Mouse (Mus musculus): Measurements from ENCODE around the gene Ccdc151. TPM values are rescaled to one million over a fixed set of nuclear protein-coding genes. Genes with fewer than 3 reads are reported as not detected.

Gene Ccdc151
- total RNA-seq (2023), result not detected in 4 replicates

DNA sequence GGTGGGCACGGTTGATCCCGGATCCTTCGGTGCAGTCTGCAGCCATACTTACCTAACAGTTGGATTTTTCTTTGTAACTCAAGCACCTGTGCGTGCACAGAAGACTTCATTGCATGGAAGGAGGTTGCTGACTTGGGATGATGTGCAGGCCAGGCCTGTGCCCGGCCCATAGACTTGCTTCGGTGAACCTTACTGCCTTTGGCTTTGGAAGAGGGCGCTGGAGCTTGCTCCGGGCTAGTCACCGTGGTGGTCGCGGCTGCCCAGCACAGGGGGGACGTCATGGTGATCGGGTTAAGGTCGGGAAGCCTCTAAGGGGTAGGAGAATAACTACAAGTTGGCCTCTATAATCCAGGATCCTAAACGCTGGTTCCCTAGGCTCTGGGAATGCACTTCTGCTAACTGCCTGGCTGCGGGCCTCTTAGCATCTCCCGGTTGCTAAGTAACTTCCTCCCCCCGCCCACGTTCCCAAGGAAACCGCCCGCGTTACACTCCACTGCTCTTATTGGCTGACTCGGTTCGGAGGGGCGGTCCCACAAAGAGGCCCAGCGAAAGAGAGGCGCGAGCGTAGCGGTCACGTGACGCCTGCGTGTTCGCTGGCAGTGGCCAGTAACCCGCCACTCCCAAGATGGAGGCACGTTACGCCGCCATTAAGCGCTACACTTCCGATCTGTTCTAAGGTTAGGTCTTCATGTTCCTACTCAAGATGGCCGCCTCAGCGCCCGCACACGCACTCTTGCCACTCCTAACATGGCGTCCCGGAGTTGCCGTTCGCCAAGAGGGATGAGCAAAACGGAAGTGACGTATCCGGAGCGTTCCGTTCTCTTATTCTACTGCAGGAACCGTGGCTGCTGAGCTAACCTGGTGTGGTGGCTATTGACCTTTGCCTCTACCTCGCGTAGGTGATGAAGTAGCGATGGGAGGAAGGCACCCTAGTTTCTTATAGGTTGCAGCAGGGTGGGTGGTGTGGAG is at the start of gene Ccdc151, which contains the start of gene Prkcsh:
Ccdc151 (minus strand) TSS at position 441 of the 969 bp plus-strand sequence.
Prkcsh (plus strand) TSS at position 613 of the 969 bp plus-strand sequence.

DNA sequence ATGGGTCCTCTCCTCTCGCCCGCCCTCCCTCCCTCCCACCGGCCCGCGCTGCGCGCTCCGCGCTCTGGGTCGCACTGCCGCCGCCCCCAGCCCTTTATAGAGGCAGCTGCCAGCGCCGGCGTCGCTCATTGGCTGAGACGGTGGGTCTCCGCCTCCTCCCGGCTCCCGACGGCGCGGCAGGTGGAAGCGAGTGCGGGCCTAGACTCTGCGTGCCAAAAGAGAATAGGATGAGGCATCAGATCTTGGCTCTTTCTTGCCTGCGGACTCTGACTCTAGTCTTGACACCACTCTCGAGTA is 49.5 kb upstream of the Ccdc151 start, which contains the start of gene Elavl3:
Elavl3 (minus strand) TSS at position 66 of the 297 bp plus-strand sequence.

DNA sequence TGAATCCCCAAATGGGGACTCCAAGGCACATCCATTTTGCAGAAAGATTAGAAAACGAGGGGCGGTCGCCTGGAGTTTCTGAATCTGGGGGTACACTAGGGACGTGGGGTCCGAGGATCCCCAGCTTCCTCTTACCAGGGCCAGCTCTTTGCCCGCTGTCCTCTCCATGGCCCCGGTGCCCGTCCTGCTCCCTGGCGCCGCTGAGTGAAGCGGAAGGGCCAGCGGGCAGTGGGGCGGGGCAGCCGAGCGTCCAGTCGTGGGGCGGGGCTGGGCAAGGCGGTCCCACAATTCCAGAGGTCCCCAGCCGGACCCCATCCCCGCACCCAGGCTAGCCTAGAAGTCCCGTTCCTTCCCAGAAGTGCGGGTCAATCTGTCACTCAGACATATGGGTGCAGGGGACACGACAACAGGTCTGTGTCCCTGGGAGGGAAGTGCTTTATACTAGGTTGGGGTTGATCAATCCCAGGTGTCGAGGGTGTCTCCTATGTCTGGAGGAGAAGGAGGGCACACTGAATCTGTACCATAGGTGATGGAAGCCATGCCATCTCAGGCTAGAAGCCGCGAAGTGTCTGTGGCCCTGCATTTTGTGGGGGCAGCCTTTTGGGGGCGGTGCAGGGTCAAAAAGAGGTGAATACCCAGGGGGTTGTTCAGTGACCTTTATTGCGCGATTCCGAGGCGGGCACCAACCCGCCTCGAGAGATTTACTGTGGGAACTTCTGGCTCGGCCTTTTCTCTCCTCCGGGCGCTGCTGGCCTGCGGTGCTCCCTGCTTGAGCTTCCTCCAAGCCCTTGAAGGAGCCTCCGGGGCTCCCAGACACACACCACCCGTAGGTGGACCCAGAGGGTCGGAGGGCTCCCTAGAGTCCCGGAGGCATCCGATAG is 13.0 kb downstream of the Ccdc151 start, which contains the start of gene Rgl3:
Rgl3 (minus strand) TSS at position 217 of the 881 bp plus-strand sequence.

GRCm38 (mm10) chr9:21963417-21963816 is 39.0 kb downstream of the Ccdc151 start, which contains the start of gene Epor:
Gene Epor, minus strand, starts transcription at chr9:21963506.

DNA sequence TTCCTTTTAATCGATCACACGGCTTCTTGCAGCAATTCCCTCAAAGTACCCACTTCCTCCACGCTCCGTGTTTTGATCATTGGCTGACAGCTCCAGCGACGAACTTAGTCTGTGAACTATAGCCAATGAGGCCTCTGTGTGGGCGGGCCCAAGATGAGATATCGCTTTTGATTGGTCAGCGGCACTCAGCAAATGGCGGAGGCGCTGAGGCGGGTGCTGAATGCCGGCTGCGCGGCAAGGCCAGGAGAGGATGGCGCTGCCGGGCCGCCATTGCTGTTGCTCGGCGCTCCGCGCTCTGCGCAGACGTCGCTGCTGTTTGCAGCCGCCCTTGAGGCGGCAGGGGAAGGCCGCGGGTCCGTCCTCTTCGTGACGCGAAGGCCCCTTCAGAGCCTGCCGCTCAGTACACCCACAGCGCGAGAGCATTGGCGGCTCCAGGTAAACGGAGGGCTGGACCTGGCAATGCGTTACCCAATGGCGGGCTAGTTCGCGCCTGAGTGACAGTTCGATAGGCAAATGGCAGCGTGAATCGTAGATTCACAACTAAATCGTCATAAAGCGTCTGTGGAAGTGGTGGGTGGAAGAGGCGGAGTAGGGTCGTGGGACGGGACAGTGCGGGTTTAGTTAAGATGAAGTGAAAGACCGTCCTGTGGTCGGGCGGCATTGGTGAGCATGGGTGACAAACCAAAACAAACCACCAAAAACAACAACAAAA is 46.7 kb downstream of the Ccdc151 start, which contains the start of gene Swsap1:
Swsap1 (plus strand) TSS at position 186 of the 712 bp plus-strand sequence.

Other genes starting within 250 kb of the Ccdc151 start
- gene Spc24, start 242.3 kb downstream of the Ccdc151 start, total RNA-seq (2023), result 1.8 to 4.0 TPM (median 2.8 TPM) in 4 replicates
- gene Kank2, start 203.9 kb downstream of the Ccdc151 start, total RNA-seq (2023), result 0.23 to 0.76 TPM (median 0.41 TPM) in 4 replicates
- gene Angptl8, start 167.1 kb downstream of the Ccdc151 start, total RNA-seq (2023), result not detected in 4 replicates
- 13.1 to 17.6 TPM (median 16.5 TPM) in 4 replicates for gene Dock6, start 150.0 kb downstream of the Ccdc151 start, total RNA-seq (2023)
- gene Rab3d, start 84.4 kb downstream of the Ccdc151 start, total RNA-seq (2023), result 3.3 to 5.5 TPM (median 3.6 TPM) in 4 replicates
- gene Ccdc159, start 75.2 kb downstream of the Ccdc151 start, total RNA-seq (2023), result 0.89 TPM in 1 of 4 replicates, not detected in the others
- gene Tmem205, start 75.1 kb downstream of the Ccdc151 start, total RNA-seq (2023), result 0.95 to 1.5 TPM in 2 of 4 replicates, not detected in the others
- 1.3 to 1.4 TPM (median 1.3 TPM) in 4 replicates for gene Plppr2, start 65.6 kb downstream of the Ccdc151 start, total RNA-seq (2023)
- 7.7 to 11.2 TPM (median 9.9 TPM) in 4 replicates for gene Swsap1, start 46.9 kb downstream of the Ccdc151 start, total RNA-seq (2023)
- gene Epor, start 39.1 kb downstream of the Ccdc151 start, total RNA-seq (2023), result not detected in 4 replicates
- not detected in 4 replicates for gene Rgl3, start 13.2 kb downstream of the Ccdc151 start, total RNA-seq (2023)
- 64.4 to 73.1 TPM (median 72.2 TPM) in 4 replicates for gene Prkcsh, start 172 bp upstream of the Ccdc151 start, total RNA-seq (2023)
- gene Elavl3, start 49.4 kb upstream of the Ccdc151 start, total RNA-seq (2023), result not detected in 4 replicates
- gene Gm49318, start 68.6 kb upstream of the Ccdc151 start, total RNA-seq (2023), result not detected in 4 replicates
- gene Zfp653, start 68.7 kb upstream of the Ccdc151 start, total RNA-seq (2023), result 28.4 to 35.4 TPM (median 33.4 TPM) in 4 replicates
- gene Ecsit, start 82.8 kb upstream of the Ccdc151 start, total RNA-seq (2023), result 17.8 to 24.6 TPM (median 20.1 TPM) in 4 replicates
- not detected in 4 replicates for gene Cnn1, start 96.6 kb upstream of the Ccdc151 start, total RNA-seq (2023)
- gene Elof1, start 114.5 kb upstream of the Ccdc151 start, total RNA-seq (2023), result 32.6 to 40.3 TPM (median 38.1 TPM) in 4 replicates
- gene Acp5, start 133.1 kb upstream of the Ccdc151 start, total RNA-seq (2023), result 180 to 182 TPM (median 181 TPM) in 4 replicates
- gene Pigyl, start 154.2 kb upstream of the Ccdc151 start, total RNA-seq (2023), result 9.4 to 13.4 TPM (median 12.8 TPM) in 4 replicates
- gene Zfp872, start 185.5 kb upstream of the Ccdc151 start, total RNA-seq (2023), result not detected in 4 replicates
- 30.0 to 35.4 TPM (median 32.2 TPM) in 4 replicates for gene Zfp809, start 223.1 kb upstream of the Ccdc151 start, total RNA-seq (2023)

Measured in B cell, adult 62 days (primary cell).